Mouse (Mus musculus) E14TG2a.4 (cell line): ENCODE measurements around the gene Tmprss4.

Experiments
- H3K27me3 ChIP-seq: 2 replicates; pipeline ENCODE4 v1.6.1; 2014; ENCODE audit warnings: low read length, control low read depth; ENCODE audit not compliant: insufficient read depth
- H3K36me3 ChIP-seq: 2 replicates; pipeline ENCODE4 v1.6.1; 2014; ENCODE audit warnings: low read length, control low read depth; ENCODE audit not compliant: insufficient read depth
- H3K4me1 ChIP-seq: replicated peaks from 2 replicates; pipeline ENCODE4 v1.6.1; 2014; ENCODE audit warnings: low read depth, low read length, control low read depth
- H3K4me3 ChIP-seq: replicated peaks from 2 replicates; pipeline ENCODE4 v1.5.1; 2014; ENCODE audit warnings: mild to moderate bottlenecking, low read length
- H3K9me3 ChIP-seq: 2 replicates; pipeline ENCODE4 v1.6.1; 2014; ENCODE audit warnings: low read length, control low read depth
- CTCF ChIP-seq: conservative IDR thresholded peaks from 2 replicates; pipeline ENCODE4 v1.5.1; 2014; ENCODE audit warnings: low read length
- NANOG ChIP-seq: IDR thresholded peaks from 2 replicates; pipeline ENCODE4 v1.6.1; 2014; ENCODE audit warnings: borderline replicate concordance, low read length, mixed read lengths
- POU5F1 ChIP-seq: IDR thresholded peaks from 2 replicates; pipeline ENCODE4 v1.6.1; 2014; ENCODE audit warnings: low read length, borderline replicate concordance

Gene Tmprss4

DNA sequence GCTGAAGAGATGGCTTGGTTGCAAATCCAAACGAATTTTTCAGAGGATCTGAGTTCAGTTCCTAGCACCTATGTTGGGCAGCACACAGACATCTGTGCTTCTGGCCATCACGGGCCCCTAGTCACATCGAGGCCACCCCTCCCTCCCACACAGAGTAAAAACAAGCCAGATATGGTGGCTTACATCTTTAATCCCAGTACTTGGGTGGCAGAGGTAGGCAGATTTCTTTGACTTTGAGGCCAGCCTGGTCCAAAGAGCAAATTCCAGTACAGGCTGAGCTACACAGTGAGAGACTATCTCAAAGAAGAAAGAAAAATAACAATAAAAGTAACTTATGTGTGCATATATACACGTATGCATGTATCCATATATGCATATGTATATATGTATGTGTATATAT lies 2.2 kb upstream of the Tmprss4 start:
- Histone ChIP-seq H3K4me1 (peaks cover 7% of the 10 kb centered on the region; the same call in 1 of the 2 replicates), H3K4me3 (no peak overlapping the region), H3K9me3 (no peaks in the 10 kb centered on the region), H3K27me3 (peaks cover 8% of the 10 kb centered on the region; the same call in 1 of the 2 replicates), H3K36me3 (no peaks in the 10 kb centered on the region)
- TF ChIP-seq CTCF (no peak), POU5F1 (no peak), NANOG (no peak)

DNA sequence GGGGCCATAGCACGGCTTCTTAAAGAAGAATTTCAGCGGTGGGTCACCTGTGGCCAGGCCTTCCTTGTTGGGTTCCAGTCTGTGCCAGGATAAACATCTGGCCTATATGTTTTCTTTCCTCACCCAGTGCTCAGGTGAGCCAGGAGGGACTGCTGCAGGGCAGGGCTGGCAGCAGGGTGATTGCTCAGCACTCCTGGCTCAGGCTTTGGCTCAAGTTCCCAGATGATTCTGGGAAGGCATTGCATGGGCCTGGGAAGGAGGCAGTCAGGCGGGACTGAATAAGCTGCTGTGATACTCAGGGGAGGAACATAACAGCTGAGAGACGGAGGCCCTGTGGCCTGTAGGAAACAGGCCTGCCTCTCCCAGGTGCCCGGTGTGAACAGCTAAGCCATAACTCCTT lies 1.3 kb upstream of the Tmprss4 start:
- TF ChIP-seq CTCF, result no peak
- peaks cover 7% of the 10 kb centered on the region; the same call in 1 of the 2 replicates for H3K4me1 ChIP-seq
- no peak overlapping the region for H3K4me3 ChIP-seq
- no peaks in the 10 kb centered on the region for H3K36me3 ChIP-seq
- no peaks in the 10 kb centered on the region for H3K9me3 ChIP-seq
- peaks cover 8% of the 10 kb centered on the region; the same call in 1 of the 2 replicates for H3K27me3 ChIP-seq

DNA sequence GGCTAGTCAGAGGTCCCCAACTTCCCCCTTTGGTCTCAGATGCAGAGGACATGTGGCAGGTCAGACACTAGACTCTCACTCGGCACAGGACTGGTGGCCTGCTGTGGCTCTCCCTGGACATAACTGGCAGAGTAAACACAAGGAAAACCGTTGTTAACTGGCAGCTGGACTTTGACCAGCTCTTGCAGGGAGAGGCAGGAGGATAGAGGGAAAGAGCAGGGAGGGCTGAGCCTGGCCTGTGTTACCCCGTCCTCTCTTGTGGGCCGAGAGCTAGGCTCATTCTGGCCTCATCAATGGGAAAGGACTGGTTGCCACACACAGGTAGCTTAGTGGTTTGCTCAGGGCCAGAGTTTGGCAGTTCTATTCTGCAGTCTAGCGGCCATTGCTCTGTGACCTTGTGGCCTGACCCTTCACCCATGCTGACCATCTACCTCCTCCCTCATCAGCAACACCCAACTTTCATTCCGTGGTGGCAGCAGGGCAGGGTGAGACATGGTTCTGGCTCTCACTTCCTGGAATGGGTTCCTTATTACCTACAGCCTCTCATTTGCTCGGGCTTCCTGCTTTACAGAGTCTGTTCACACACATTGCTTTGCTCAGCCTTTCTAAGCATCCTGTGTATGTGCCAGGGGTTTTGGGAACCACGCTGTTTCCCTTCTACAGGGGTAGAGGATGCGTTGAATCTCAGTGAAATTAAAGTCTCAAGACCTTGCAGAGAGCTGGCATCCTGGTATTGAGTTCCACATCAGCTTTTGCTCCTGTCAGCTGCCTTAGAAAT lies 1.7 kb downstream of the Tmprss4 start:
- H3K27me3 ChIP-seq, result peaks cover 2% of the 10 kb centered on the region; the same call in 1 of the 2 replicates
- no peaks in the 10 kb centered on the region for H3K9me3 ChIP-seq
- peaks cover 7% of the 10 kb centered on the region; the same call in 1 of the 2 replicates for H3K4me1 ChIP-seq
- TF ChIP-seq POU5F1 (no peak), NANOG (no peak), CTCF (no peak)
- no peak overlapping the region for H3K4me3 ChIP-seq
- H3K36me3 ChIP-seq, result no peaks in the 10 kb centered on the region

DNA sequence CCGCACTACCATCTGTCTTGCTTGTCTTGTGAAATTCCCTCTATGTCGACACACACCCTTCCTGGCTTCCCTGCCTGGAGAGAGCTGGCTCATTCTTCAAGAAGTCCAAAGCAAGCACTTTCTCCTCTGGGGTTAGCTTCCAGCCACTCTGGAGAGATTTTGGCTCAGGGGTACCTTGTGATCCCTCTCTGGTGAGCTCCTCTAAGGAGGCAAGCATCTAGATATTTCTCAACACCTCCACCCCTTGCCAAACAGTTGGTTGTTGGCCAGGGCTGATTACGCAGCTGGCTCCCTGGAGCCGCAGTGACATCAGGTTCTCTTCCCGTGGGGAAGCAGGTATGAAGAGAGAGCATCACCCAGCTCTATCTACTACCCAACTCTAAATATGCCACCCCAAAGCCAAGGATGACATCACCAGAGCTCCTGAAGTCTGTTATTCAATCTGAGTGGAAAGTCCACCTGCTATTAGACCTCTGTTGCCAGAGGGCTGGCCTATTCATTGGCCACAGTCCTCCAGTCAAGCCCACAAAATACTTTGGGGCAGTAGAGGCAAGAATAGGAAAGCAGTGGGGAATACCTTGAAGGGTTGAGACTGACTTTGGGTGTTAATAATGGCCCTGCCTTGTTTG lies 2.5 kb downstream of the Tmprss4 start:
- Histone ChIP-seq H3K27me3 (peaks cover 2% of the 10 kb centered on the region; the same call in 1 of the 2 replicates), H3K4me3 (no peak overlapping the region), H3K9me3 (no peaks in the 10 kb centered on the region), H3K4me1 (peaks cover 10% of the 10 kb centered on the region), H3K36me3 (no peaks in the 10 kb centered on the region)
- TF ChIP-seq NANOG (no peak), POU5F1 (no peak), CTCF (no peak)

DNA sequence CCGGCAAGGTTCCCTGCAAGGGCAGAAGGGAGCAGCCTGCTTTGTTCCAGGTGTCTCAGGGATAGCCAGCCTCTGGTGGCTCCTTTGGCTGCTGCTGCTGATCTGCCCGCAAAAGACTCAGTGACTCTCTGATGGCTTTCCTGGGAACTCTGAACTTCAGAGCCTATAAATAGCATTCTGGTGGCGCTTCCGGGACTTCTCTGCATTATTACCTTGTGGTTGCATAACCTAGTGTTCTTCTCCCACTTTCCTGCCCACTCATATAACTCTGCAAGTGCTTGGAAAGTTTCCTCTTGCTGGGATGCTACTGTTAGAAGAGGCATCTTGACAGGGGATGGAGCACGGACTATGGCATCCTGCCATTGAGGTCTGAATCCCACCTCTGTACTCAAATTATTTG lies 6.3 kb downstream of the Tmprss4 start:
- Histone ChIP-seq H3K4me1 (peaks cover 11% of the 10 kb centered on the region), H3K4me3 (no peak overlapping the region), H3K9me3 (peaks cover 19% of the 10 kb centered on the region), H3K27me3 (peaks cover 4% of the 10 kb centered on the region; the same call in 1 of the 2 replicates), H3K36me3 (no peaks in the 10 kb centered on the region)
- TF ChIP-seq POU5F1, result no peak
- TF ChIP-seq NANOG, result no peak
- no peak for TF ChIP-seq CTCF

DNA sequence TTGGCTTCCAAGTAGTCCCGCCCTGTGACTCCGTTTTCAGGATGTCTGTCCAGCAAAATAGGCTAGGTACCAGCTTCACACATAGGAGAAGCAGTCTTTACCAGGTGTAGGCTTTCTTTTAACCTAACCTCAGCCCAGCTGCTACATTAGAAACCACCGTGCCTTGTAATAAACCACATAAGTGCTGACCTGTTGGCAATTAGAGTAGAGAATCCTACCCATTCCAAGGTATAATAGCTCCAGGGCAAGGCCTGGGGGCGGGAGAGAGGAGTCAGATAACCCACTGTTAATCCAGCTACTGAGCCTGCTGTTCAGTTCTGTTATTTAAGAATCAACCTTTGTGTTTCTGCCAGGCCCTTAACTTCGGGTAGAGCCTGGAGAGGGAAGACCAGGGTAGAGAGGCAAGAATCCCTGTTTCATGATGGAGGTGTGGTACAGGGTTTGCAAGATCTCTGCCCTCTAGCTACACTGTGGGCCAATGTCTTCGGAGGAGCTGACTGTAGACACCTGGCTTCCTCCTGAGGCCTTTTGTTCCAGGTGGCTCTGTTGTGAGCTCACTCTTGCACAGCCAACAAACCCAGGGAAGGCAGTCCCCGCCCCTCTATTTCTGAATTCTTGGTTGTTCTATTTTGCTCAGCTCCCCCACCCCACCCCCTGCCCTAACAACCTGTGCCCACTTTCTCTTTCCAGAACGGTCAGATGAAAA lies 7.6 kb downstream of the Tmprss4 start:
- H3K4me3 ChIP-seq, result no peak overlapping the region; the same call in 1 of the 2 replicates
- H3K9me3 ChIP-seq, result peaks cover 23% of the 10 kb centered on the region
- no peaks in the 10 kb centered on the region for H3K36me3 ChIP-seq
- H3K4me1 ChIP-seq, result peaks cover 11% of the 10 kb centered on the region
- TF ChIP-seq NANOG, result no peak
- peaks cover 4% of the 10 kb centered on the region; the same call in 1 of the 2 replicates for H3K27me3 ChIP-seq

DNA sequence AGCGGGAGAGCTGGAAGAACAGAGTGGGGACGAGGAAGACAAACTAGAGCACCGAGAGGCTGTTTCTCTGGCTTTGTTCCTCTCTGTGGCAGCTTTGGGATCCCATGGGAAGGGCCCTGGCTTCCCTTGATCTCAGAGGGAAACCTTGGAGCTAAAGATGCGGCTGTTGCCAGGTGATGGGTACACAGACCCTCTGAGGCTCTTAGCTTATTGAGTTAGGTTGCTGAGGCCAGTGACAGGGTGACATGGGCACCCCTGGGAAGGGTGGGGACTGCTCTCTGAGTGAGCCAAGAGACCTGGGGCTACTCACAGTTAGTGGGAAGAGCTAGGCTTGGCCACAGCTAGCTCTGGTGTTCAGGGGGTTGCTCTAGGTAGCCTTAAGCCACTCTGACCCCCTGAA lies 8.4 kb downstream of the Tmprss4 start:
- H3K4me1 ChIP-seq, result peaks cover 11% of the 10 kb centered on the region
- no peak overlapping the region; the same call in 1 of the 2 replicates for H3K4me3 ChIP-seq
- no peaks in the 10 kb centered on the region for H3K36me3 ChIP-seq
- H3K27me3 ChIP-seq, result peaks cover 4% of the 10 kb centered on the region; the same call in 1 of the 2 replicates
- no peak for TF ChIP-seq CTCF
- no peak for TF ChIP-seq NANOG
- TF ChIP-seq POU5F1, result no peak
- H3K9me3 ChIP-seq, result peaks cover 23% of the 10 kb centered on the region

DNA sequence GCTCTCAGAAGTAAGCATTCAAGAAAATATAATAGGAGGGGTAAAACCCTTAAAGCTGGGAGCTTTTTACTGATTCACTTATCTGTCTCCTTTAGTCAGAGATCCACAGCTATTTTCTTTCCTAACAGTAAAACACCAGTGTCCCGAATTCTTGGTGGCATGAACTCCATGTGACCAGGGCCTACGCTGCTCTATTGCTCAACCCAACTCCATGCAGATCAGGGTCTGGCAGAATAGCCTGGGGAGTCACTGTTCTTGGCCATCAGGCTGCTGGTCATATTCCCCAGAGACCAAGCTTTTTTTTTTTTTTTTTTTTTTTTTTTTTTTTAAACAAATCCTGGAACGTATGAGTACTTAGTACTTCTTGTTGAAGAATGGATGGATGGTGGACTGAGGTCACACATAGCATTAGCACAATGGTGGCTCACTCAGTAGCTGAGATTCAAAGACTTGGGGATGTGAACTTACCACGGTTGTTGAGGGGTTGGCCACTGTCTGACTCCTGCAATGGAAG lies 14.2 kb downstream of the Tmprss4 start:
- TF ChIP-seq POU5F1, result no peak
- TF ChIP-seq NANOG, result no peak
- H3K27me3 ChIP-seq, result peaks cover 2% of the 10 kb centered on the region; the same call in 1 of the 2 replicates
- no peaks in the 10 kb centered on the region for H3K4me1 ChIP-seq

More for the DNA sequence above, 14.2 kb downstream of the Tmprss4 start:
- H3K4me3 ChIP-seq, result no peak overlapping the region
- H3K36me3 ChIP-seq, result no peaks in the 10 kb centered on the region
- peaks cover 23% of the 10 kb centered on the region for H3K9me3 ChIP-seq
